Mouse (Mus musculus) forebrain, embryonic 10.5 days (tissue): ENCODE results near the gene Sp6. TPM values are rescaled to one million over a fixed set of nuclear protein-coding genes. Genes with fewer than 3 reads are reported as not detected.

Experiments used
- microRNA-seq: library from miRNA; unstranded; fragments of <30 nt; microRNA quantifications from one replicate; pipeline ENCODE4, GENCODE M21; 2017
- polyA plus RNA-seq: library from polyadenylated mRNA; unstranded; fragments of >200 nt; fragmentation: Nextera tagmentation; extraction: Ambion mirVana; gene quantifications from 2 replicates; pipeline ENCODE4 v1.2.1, GENCODE M21; 2016

Gene Sp6
- polyA plus RNA-seq, 1 experiment from 2014 or later: 1.8 TPM

Small RNA genes lying within 50 kb of the gene (microRNA-seq; reads per million reads assigned to microRNA genes)
- 3.0 reads per million, percentile 2 among the genes with 10 or more reads in this experiment for gene Mir8103

Other genes starting within 250 kb of the Sp6 start
- gene Snx11, start 235.8 kb upstream of the Sp6 start, polyA plus RNA-seq: 25.7 and 27.5 TPM in 2 replicates
- 188 and 202 TPM in 2 replicates for gene Cbx1, start 224.3 kb upstream of the Sp6 start, polyA plus RNA-seq
- gene Nfe2l1, start 183.4 kb upstream of the Sp6 start, polyA plus RNA-seq: 64.7 and 66.0 TPM in 2 replicates
- gene Copz2, start 163.5 kb upstream of the Sp6 start, polyA plus RNA-seq: 25.1 and 25.6 TPM in 2 replicates
- 107 and 111 TPM in 2 replicates for gene Cdk5rap3, start 96.9 kb upstream of the Sp6 start, polyA plus RNA-seq
- 0.36 and 0.40 TPM in 2 replicates for gene Prr15l, start 85.3 kb upstream of the Sp6 start, polyA plus RNA-seq
- gene Pnpo, start 69.4 kb upstream of the Sp6 start, polyA plus RNA-seq: 36.8 and 40.7 TPM in 2 replicates
- gene Sp2, start 30.4 kb upstream of the Sp6 start, polyA plus RNA-seq: 29.7 and 30.9 TPM in 2 replicates
- 44.1 and 44.6 TPM in 2 replicates for gene Scrn2, start 16.5 kb downstream of the Sp6 start, polyA plus RNA-seq
- gene Lrrc46, start 28.0 kb downstream of the Sp6 start, polyA plus RNA-seq: 2.6 and 2.7 TPM in 2 replicates
- gene Mrpl10, start 28.2 kb downstream of the Sp6 start, polyA plus RNA-seq: 84.6 and 88.3 TPM in 2 replicates
- gene Osbpl7, start 37.2 kb downstream of the Sp6 start, polyA plus RNA-seq: 8.4 and 8.9 TPM in 2 replicates
- gene Tbx21, start 101.9 kb downstream of the Sp6 start, polyA plus RNA-seq: 0.23 and 0.37 TPM in 2 replicates
- gene Tbkbp1, start 138.1 kb downstream of the Sp6 start, polyA plus RNA-seq: 3.9 and 4.0 TPM in 2 replicates
- gene Kpnb1, start 174.5 kb downstream of the Sp6 start, polyA plus RNA-seq: 98.3 and 99.9 TPM in 2 replicates